Comparison of ENCODE assay signal across 8 mouse cellular contexts in the genomic region with DNA sequence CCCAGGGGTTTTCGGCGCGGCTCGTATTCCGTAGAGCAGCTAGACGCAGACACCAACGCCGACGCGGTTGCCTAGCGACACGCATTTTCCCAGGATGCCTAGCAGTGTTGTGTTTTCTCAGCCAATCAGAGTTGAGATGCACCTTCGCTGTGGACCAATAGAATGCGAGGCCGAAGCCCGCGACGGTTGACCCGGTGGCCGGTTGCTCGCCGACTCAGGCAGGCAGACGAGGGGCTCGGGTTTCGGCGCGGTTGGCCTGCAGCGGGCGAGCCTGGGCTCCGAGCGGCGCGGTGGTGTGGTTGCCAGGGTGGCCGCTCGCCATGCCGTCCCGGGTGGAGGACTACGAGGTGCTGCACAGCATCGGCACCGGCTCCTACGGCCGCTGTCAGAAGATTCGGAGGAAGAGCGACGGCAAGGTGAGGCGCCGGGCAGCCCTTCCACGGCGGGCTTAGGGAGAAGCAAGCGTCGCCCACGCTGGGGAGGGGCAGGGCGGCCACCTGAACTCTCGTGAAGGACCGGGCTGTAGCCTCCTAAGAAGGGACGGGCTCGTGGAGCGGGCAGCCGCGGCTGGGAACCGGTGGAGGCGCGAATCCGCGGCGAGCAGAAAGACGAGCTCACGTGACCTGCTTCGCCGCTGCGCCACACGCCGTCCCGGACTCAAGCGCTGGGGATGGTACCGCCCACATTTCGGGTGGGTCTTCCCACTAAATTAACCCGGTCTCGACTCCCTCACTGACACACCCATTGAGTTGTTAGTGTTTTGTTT. TPM values are rescaled to one million over a fixed set of nuclear protein-coding genes. Genes with fewer than 3 reads are reported as not detected.
A peak's percentile ranks its signal among the peaks of the same experiment; 100 is the strongest.
DNase-seq lines count a peak whose midpoint lies in the region; ATAC-seq and TF ChIP-seq lines count a peak whose summit lies in the region.

A gene (plus strand): TSS at position 119 of the 766 bp plus-strand sequence.

- peaks cover 35% of the 10 kb centered on the region for H3K36me3 ChIP-seq in heart, embryonic 10.5 days
- H3K36me3 ChIP-seq in kidney, embryonic 15.5 days: peaks cover 34% of the 10 kb centered on the region

- peak; percentile 94 for ATAC-seq in kidney, embryonic 15.5 days (replicated peaks; ENCODE audit: low FRiP score)
- ATAC-seq in monocyte, adult 5-6 weeks (replicated peaks; ENCODE audit: insufficient number of reproducible peaks, low FRiP score, low TSS enrichment, poor library complexity, severe bottlenecking): peak; percentile 92

- H3K27ac ChIP-seq in bone marrow macrophage, adult 2 months (ENCODE audit: insufficient read depth, low read depth, low read length): peak within 1 kb of the TSS; percentile 37
- peak within 1 kb of the TSS; percentile 17; the same call in 1 of the 2 replicates for H3K27ac ChIP-seq in embryonic fibroblast, embryonic 13.5 days (ENCODE audit: insufficient read depth, low read length)
- H3K27ac ChIP-seq in heart, embryonic 10.5 days: peak within 1 kb of the TSS; percentile 95
- H3K27ac ChIP-seq in kidney, embryonic 15.5 days: peak within 1 kb of the TSS; percentile 91

- H3K4me1 ChIP-seq in bone marrow macrophage, adult 2 months (ENCODE audit: control insufficient read depth, insufficient read depth, low read length): peaks cover 9% of the 10 kb centered on the region
- H3K4me1 ChIP-seq in embryonic fibroblast, embryonic 13.5 days (ENCODE audit: control insufficient read depth, insufficient read depth, low read length): 0 out of 2 replicates have a peak, but pooled peaks cover 6% of the 10 kb centered on the region
- peaks cover 15% of the 10 kb centered on the region for H3K4me1 ChIP-seq in heart, embryonic 10.5 days
- H3K4me1 ChIP-seq in kidney, embryonic 15.5 days: peaks cover 23% of the 10 kb centered on the region

- TF ChIP-seq POLR2A in bone marrow macrophage, adult 2 months (IDR thresholded peaks at IDR 0.05; ENCODE audit: borderline replicate concordance, low read depth, low read length): no peak
- TF ChIP-seq POLR2A in embryonic fibroblast, embryonic 13.5 days (IDR thresholded peaks at IDR 0.05; ENCODE audit: low read depth, low read length): peak; percentile 59

- peak within 1 kb of the TSS; percentile 85 for H3K4me3 ChIP-seq in bone marrow macrophage, adult 2 months (ENCODE audit: insufficient read depth, low read length)
- H3K4me3 ChIP-seq in embryonic fibroblast, embryonic 13.5 days (ENCODE audit: insufficient read depth, low read length): peak within 1 kb of the TSS; percentile 54
- H3K4me3 ChIP-seq in heart, embryonic 10.5 days: peak within 1 kb of the TSS; percentile 94
- H3K4me3 ChIP-seq in kidney, embryonic 15.5 days (replicated peaks): peak within 1 kb of the TSS; percentile 95

- H3K27me3 ChIP-seq in heart, embryonic 10.5 days (ENCODE audit: insufficient read depth, poor library complexity, severe bottlenecking): no peaks in the 10 kb centered on the region
- no peaks in the 10 kb centered on the region for H3K27me3 ChIP-seq in kidney, embryonic 15.5 days

- no peaks in the 10 kb centered on the region for H3K9me3 ChIP-seq in heart, embryonic 10.5 days
- no peaks in the 10 kb centered on the region for H3K9me3 ChIP-seq in kidney, embryonic 15.5 days (replicated peaks)

- DNase-seq in A20 (ENCODE audit: low read depth, low spot score) (peak; percentile 95), liver (peak; percentile 94)
- DNase-seq in heart, embryonic 10.5 days (ENCODE audit: low spot score): peak; percentile 99
- peak; percentile 94 to 96 for DNase-seq in spleen, postnatal 4 days (ENCODE audit: low spot score in 2 of 2)

- no peak for TF ChIP-seq CTCF in bone marrow macrophage, adult 2 months (IDR thresholded peaks at IDR 0.05; ENCODE audit: low read depth, low read length)
- TF ChIP-seq CTCF in embryonic fibroblast, embryonic 13.5 days (IDR thresholded peaks at IDR 0.05; ENCODE audit: borderline replicate concordance, insufficient read depth, low read length): no peak

- peak within 1 kb of the TSS; percentile 78 for H3K9ac ChIP-seq in kidney, embryonic 15.5 days

- under 1% methylated on average over 79 of the region's 79 CpGs for WGBS in heart, embryonic 10.5 days
- WGBS in kidney, embryonic 15.5 days: under 1% methylated on average over 79 of the region's 79 CpGs

- H3K4me2 ChIP-seq in kidney, embryonic 15.5 days: peak within 1 kb of the TSS; percentile 81

RNA-seq across cellular contexts. Expression of the gene that starts here (rescaled TPM):
- 13.1 and 15.9 TPM in 2 replicates for polyA plus RNA-seq in bone marrow macrophage, adult 2 months (2012; ENCODE audit: insufficient read depth, insufficient read length, missing spikeins)
- 13.6 and 20.9 TPM in 2 replicates for polyA plus RNA-seq in embryonic fibroblast, embryonic 13.5 days (2011; ENCODE audit: insufficient read length, low read depth, missing spikeins)
- polyA plus RNA-seq in heart, embryonic 10.5 days (2016; fragmentation: Nextera tagmentation; extraction: Ambion mirVana): 41.4 and 43.0 TPM in 2 replicates
- polyA plus RNA-seq in kidney, embryonic 15.5 days (2015; fragmentation: Nextera tagmentation; extraction: Ambion mirVana): 44.5 and 45.1 TPM in 2 replicates
- 0.97 to 3.6 TPM (median 1.1 TPM) in 3 replicates for total RNA-seq in monocyte, adult 5-6 weeks (2017)

Comparison
In these comparisons a context has a peak if more than half of its experiments do, and no peak if none do; other contexts are left out.
1. Peak in every context shown above with its lines: DNase-seq, ATAC-seq, H3K4me3 ChIP-seq and H3K27ac ChIP-seq.
2. H3K27ac ChIP-seq: peak in every context shown above with its lines; median percentile 95 in heart, embryonic 10.5 days; 91 in kidney, embryonic 15.5 days; 37 in bone marrow macrophage, adult 2 months; 17 in embryonic fibroblast, embryonic 13.5 days.